Mouse (Mus musculus): Measurements from ENCODE around the gene D130052B06Rik.

The D130052B06Rik gene

GRCm38 (mm10) chr11:33598986-33599385, at the start of gene D130052B06Rik:
D130052B06Rik (plus strand) TSS chr11:33599302.
- in situ Hi-C loops (cut with MboI, MseI) = no loop called here

GRCm38 (mm10) chr11:33550861-33551560, 48.1 kb upstream of the D130052B06Rik start:
- in situ Hi-C loops (cut with MboI, MseI) = no loop called here

GRCm38 (mm10) chr11:33554123-33554522, 45.0 kb upstream of the D130052B06Rik start:
- in situ Hi-C loops (cut with MboI, MseI) = no loop called here

GRCm38 (mm10) chr11:33563921-33564320, 35.2 kb upstream of the D130052B06Rik start:
- in situ Hi-C loops (cut with MboI, MseI) = no loop called here

GRCm38 (mm10) chr11:33570413-33570812, 28.7 kb upstream of the D130052B06Rik start:
- in situ Hi-C loops (cut with MboI, MseI) = no loop called here

- in situ Hi-C loops (cut with MboI, MseI) = no loop called here
These were observed 24.2 kb upstream of the D130052B06Rik start for GRCm38 (mm10) chr11:33574944-33575343.

- in situ Hi-C loops (cut with MboI, MseI) = no loop called here
These were observed 20.2 kb upstream of the D130052B06Rik start, which contains the start of gene Gabrp for GRCm38 (mm10) chr11:33578859-33579258. Gabrp (minus strand) TSS chr11:33578959.

GRCm38 (mm10) chr11:33579621-33580020, 19.5 kb upstream of the D130052B06Rik start:
- in situ Hi-C loops (cut with MboI, MseI) = no loop called here

GRCm38 (mm10) chr11:33586614-33587013, 12.5 kb upstream of the D130052B06Rik start:
- in situ Hi-C loops (cut with MboI, MseI) = no loop called here

- in situ Hi-C loops (cut with MboI, MseI) = no loop called here
These were observed 8.3 kb upstream of the D130052B06Rik start for GRCm38 (mm10) chr11:33590771-33591170.

- in situ Hi-C loops (cut with MboI, MseI) = no loop called here
These were observed 6.3 kb upstream of the D130052B06Rik start for GRCm38 (mm10) chr11:33592826-33593225.

- in situ Hi-C loops (cut with MboI, MseI) = no loop called here
These were observed 2.4 kb upstream of the D130052B06Rik start for GRCm38 (mm10) chr11:33596655-33597054.

GRCm38 (mm10) chr11:33603174-33603573, 4.1 kb downstream of the D130052B06Rik start:
- in situ Hi-C loops (cut with MboI, MseI) = no loop called here

GRCm38 (mm10) chr11:33607784-33608183, 8.7 kb downstream of the D130052B06Rik start:
- in situ Hi-C loops (cut with MboI, MseI) = no loop called here

- in situ Hi-C loops (cut with MboI, MseI) = loop anchor here (5.0 kb wide), 1 partner anchor 437 kb away; no protein-coding TSS in a partner anchor
These were observed 15.1 kb downstream of the D130052B06Rik start for GRCm38 (mm10) chr11:33614218-33614617.

GRCm38 (mm10) chr11:33627136-33627742, 28.1 kb downstream of the D130052B06Rik start:
- in situ Hi-C loops (cut with MboI, MseI) = no loop called here

- in situ Hi-C loops (cut with MboI, MseI) = no loop called here
These were observed 38.0 kb downstream of the D130052B06Rik start for GRCm38 (mm10) chr11:33637107-33637506.

GRCm38 (mm10) chr11:33649358-33649757, 50.3 kb downstream of the D130052B06Rik start:
- in situ Hi-C loops (cut with MboI, MseI) = no loop called here

- in situ Hi-C loops (cut with MboI, MseI) = no loop called here
These were observed 55.4 kb downstream of the D130052B06Rik start for GRCm38 (mm10) chr11:33654485-33654884.

- in situ Hi-C loops (cut with MboI, MseI) = no loop called here
These were observed 56.1 kb downstream of the D130052B06Rik start for GRCm38 (mm10) chr11:33655221-33655620.

- in situ Hi-C loops (cut with MboI, MseI) = no loop called here
These were observed 56.9 kb downstream of the D130052B06Rik start for GRCm38 (mm10) chr11:33655861-33656593.
